Mouse (Mus musculus) spleen, postnatal 10 days (tissue): ENCODE results near the gene Nck2.

ENCODE experiments used
- DNase-seq, 2 experiments: peaks; one replicate each; pipeline ENCODE4 v3.0.0; 2021 to 2022; ENCODE audit warnings: low spot score in 2 of 2

Gene Nck2

DNA sequence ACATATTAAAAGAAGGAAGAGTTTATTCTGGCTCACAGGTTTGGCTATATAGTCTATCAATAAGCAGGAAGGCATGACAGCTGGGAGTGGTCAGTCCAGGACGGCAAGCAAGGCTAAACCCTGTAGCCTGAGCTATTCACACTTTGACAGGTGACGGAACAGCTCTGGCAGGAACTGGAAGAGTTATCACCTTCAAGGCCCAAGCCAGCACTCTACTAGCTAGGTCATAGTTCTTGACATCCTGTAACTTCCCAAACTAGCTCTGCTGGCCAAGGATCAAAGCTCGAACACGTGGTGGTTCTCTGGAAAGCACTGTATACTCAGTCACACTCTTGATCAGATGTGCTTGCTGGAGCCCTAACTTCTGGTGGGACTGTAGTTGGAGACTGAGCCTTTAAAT, 10.5 kb upstream of the Nck2 start:
- no peak for DNase-seq

DNA sequence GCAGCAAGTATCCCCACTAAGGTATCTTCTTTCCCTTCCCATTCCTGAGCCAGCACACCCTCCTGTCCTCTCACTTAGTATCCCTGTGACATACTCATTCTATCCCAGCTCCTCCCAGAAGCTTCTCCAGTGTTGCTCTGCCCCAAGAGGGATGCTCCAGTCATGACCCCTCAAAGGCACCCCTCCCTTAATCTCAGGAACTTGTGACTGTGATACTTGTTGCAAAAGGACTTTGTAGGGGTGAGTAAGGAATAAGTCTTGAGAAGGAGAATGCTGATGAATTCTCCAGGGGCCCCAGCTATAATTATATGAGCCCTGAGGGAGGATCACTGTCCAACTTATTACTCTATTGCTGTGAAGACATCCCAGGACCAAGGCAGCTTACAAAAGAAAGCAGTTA, 7.8 kb upstream of the Nck2 start:
- DNase-seq, result no peak

GRCm38 (mm10) chr1:43439261-43439660, 5.1 kb upstream of the Nck2 start:
- DNase-seq, result no peak

DNA sequence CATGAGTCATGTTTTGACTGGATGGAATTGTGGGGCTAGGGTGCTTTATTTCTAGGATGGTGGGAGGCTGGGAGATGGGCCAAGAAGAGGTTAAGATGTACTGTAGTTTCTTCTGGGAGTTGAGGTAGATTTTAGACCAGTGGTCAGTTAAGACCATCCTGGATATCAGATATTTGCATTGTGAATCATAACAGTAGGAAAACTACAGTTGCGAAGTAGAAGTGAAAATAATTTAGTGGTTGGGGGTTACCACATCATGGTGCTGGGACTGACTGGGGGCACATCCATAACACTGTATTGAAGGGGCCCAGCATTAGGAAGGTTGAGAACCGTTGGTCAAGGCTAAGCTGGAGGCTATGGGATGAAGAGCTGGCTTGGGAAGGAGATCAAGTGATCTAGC, 1.8 kb upstream of the Nck2 start:
- DNase-seq, result no peak

GRCm38 (mm10) chr1:43445170-43446088, 1.1 kb downstream of the Nck2 start:
- peak; percentile 53 to 72 for DNase-seq

DNA sequence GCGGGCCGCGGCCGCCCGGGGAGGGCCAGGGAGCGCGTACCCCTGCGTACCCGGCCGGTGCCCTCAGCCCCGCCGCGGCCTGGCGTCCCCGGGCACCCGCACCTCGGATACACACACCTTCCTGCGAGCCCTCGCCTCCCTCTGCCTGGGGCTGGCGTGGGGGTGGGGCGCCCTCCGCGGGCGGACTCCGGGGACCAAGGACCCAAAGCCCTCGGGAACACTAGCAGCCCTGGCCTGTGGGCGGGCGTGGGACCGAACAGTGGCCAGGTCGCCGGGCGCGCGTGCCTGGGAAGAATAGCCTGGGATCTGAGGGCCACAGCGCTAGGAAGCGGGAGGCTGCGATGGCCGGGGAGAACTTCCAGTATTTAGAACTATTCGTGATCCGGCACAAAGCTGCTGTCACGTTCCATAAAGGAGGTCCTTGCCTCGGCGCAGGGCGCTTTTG, 1.7 kb downstream of the Nck2 start:
- DNase-seq, result peak; percentile 53 to 67

DNA sequence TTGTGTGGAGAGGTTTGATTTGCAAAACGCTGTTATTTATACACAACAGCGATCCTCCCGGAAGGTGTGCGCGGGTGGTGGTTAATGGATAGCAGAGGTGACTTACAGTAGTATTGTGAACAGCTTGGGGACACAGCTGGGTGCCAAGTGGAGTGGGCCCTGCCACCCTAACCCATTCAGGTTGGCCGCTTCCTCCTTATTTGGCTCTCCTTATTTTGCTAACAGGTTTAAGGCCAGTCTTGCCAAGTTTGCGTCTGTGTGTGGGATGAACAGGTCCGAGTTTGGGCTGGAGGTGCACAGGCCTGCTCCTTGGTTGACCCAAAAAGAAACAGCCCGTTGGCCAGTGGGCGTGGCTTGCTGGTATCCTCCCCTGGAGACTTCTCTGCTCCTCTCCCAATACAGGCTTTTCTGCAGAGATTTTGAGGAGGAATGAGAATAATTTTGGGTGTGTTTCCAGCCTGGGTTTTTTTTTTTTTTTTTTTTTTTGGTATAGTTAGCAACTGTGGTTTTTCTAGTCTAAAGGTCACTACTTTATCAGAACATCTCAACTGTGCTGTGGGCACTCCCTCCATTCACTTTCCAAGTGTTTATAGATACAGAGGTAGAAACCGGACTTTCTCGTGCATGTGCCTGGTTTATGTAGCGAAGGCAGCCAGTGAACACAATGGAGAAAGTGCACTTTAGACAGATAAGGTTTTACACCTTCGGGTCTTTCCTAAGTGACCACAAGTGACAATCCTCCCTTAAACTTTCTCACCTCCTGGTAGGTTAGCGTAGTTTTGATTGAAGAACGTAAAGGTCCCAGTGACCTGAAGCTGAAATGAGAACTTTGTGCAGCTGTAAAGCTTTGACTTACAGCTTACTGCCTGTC, 2.6 kb downstream of the Nck2 start:
- DNase-seq, result peak; percentile 38 to 55

- no peak for DNase-seq
Observed at GRCm38 (mm10) chr1:43447602-43448287, 3.4 kb downstream of the Nck2 start.

DNA sequence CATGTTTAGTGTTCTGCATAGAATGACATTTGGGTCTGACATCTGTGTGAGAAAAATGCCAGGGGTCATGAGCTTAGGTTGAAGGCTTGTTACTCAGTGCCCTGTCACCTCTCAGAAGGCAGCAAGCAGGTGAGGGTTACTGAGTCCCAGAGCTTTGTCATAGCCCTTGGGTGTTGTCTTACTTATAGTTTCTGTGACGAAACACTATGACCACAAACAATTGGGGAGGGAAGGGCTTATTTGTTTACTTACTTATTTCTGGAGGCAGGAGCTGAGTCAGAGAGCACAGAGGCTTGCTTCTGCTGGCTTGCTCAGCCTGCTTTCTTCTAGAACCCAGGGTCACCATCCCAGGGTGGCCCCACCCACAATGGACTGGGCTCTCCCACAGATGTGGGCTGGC, 6.4 kb downstream of the Nck2 start:
- DNase-seq, result no peak

GRCm38 (mm10) chr1:43453683-43454082, 9.3 kb downstream of the Nck2 start:
- DNase-seq, result no peak

- no peak for DNase-seq
Observed at GRCm38 (mm10) chr1:43454741-43455140, 10.4 kb downstream of the Nck2 start.

DNA sequence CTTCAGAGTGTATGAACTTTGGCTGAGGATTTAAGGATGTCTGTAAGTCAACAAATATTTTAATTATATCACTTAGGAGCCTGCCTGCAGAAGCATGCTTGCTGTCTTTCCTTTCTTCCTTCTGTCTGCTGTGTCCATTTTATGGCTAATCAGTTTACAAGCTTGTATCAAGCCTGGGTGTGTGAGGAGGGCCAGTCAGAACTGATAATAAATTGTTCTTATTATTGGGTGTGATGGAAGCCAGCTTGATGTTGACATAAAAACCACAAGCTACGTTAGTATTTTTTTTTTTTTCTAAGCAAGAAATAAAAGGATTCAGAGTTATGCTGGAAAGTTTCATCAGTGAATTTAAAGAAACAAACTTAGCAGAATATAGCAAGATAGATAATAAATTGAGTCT, 10.8 kb downstream of the Nck2 start:
- no peak for DNase-seq

DNA sequence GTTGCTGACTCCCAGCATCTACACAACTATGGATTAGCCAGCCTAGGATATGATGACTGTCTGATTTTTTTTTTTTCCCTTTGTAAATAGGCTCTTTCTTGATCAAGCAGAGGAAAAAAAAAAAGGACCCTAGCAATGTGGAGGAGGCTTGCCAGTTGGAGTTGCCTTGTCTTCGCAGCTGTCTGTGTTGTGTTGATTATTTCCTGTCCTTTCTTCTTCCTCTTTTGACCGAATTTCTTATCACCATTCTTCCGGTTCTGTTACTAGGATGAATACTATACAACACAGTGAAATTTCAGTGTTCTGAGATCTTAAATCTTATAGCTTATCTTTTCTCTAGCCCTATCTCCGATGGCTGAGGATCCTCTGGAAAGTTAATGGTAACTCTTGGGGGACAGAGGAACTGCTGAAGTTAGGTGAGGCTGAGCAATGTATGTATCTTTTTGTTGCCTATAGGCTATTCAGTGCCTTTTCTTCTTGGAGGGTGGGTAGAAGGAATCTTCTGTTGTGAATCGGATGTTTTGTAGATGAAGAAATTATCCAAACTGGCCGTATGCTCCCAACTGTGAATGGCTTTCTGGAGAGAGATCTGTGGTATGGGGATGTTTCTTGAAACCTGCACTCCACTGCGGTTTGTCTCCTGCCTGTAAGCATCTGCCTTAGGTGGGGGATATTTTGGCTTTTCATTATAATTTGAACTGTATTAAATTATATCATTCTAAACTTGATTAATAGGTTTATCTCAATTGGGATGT, 12.8 kb downstream of the Nck2 start:
- no peak for DNase-seq

GRCm38 (mm10) chr1:43460468-43460867, 16.1 kb downstream of the Nck2 start:
- DNase-seq, result no peak

GRCm38 (mm10) chr1:43462666-43463065, 18.3 kb downstream of the Nck2 start:
- no peak for DNase-seq

GRCm38 (mm10) chr1:43463941-43464682, 19.7 kb downstream of the Nck2 start:
- DNase-seq, result no peak

GRCm38 (mm10) chr1:43464976-43465375, 20.6 kb downstream of the Nck2 start:
- no peak for DNase-seq

DNA sequence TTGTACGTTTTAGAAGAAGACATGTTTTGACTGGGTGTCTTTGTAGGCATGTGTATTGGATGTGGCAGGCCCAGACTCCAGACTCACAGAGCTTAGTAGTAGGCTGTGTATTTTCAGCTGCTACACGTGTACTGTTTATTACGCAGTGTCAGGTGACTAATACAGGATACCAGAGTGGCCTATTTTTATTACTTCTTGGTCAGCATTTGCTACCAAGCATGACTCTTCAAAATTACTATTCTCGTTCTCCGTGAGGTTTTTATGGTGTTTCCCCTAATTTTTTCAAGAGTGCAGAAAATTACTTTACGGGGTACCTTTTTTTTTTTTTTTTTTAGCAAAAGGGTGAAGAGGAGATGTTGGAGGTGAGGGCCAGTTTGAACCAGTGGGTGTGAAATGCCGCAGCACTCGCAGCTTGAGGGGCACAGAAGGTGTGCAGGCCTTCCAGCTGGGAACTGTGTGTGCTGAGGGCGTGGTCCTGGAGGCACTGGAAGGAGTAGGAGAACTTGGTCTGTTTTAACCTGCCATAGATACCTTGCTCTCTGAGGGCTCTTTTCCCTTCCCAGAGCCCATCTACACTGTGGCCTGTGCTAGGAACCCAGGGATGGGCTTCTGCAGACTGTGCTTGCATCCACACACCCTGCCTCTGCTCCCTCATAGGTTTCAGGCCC, 21.7 kb downstream of the Nck2 start:
- no peak for DNase-seq

GRCm38 (mm10) chr1:43467656-43468055, 23.3 kb downstream of the Nck2 start:
- no peak for DNase-seq

DNA sequence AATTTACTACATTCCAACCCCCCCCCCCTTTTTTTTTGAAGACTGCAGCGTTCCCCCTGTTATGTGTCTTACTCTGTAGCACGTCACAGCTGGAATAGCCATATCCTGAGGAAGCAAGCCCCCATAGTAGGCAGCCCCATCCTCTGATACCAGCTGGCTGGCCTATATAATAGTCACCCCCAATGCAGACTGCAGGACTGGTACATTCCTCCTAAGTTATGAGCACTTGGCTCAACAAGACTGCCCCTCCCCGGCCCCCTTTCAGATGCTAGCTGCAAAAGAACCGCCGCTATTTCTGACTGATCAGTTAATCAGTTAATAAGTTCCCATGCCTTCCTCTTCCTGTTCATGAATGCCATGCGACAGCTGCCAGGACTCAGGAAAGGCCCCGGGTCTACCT, 23.8 kb downstream of the Nck2 start:
- DNase-seq, result no peak
